Mouse (Mus musculus) left cerebral cortex, postnatal 10 days (tissue): ENCODE measurements around the gene G430095P16Rik. TPM values are rescaled to one million over a fixed set of nuclear protein-coding genes. Genes with fewer than 3 reads are reported as not detected.

Source experiments
- total RNA-seq, 2 experiments: library from RNA; stranded (reverse); gene quantifications; 2 replicates each; pipeline ENCODE4 v1.2.3; 2021

The G430095P16Rik gene
- total RNA-seq, 2 experiments from 2014 or later, result 0.51 TPM; not detected in 1

Other genes starting within 250 kb of the G430095P16Rik start
- gene Ier2, start 60.2 kb upstream of the G430095P16Rik start, total RNA-seq, result 10 to 100 TPM; 10.9 to 12.3 TPM
- 100 to 1,000 TPM; 103 to 106 TPM for gene Trmt1, start 36.7 kb upstream of the G430095P16Rik start, total RNA-seq
- 10 to 100 TPM; 77.0 to 77.9 TPM for gene Nacc1, start 35.1 kb upstream of the G430095P16Rik start, total RNA-seq
- gene Lyl1, start 21.6 kb upstream of the G430095P16Rik start, total RNA-seq, result 1 to 10 TPM; 4.3 to 4.5 TPM
- 100 to 1,000 TPM; 397 to 441 TPM for gene Nfix, start 77.3 kb downstream of the G430095P16Rik start, total RNA-seq
- gene Dand5, start 99.8 kb downstream of the G430095P16Rik start, total RNA-seq, result 1 to 10 TPM; 7.4 to 8.3 TPM
- 10 to 100 TPM; 20.6 to 21.3 TPM for gene Gadd45gip1, start 108.5 kb downstream of the G430095P16Rik start, total RNA-seq
- 10 to 100 TPM; 57.0 to 60.1 TPM for gene Rad23a, start 117.7 kb downstream of the G430095P16Rik start, total RNA-seq
- gene Calr, start 123.9 kb downstream of the G430095P16Rik start, total RNA-seq, result 100 to 1,000 TPM; 455 to 481 TPM
- 10 to 100 TPM; 59.5 to 65.8 TPM for gene Farsa, start 134.0 kb downstream of the G430095P16Rik start, total RNA-seq
- 10 to 100 TPM; 19.3 to 22.8 TPM for gene Syce2, start 149.1 kb downstream of the G430095P16Rik start, total RNA-seq
- 10 to 100 TPM; 29.4 to 36.6 TPM for gene Gcdh, start 170.9 kb downstream of the G430095P16Rik start, total RNA-seq
- gene Klf1, start 178.9 kb downstream of the G430095P16Rik start, total RNA-seq, result not detected
- gene Dnase2a, start 185.6 kb downstream of the G430095P16Rik start, total RNA-seq, result 1 to 10 TPM; 2.5 to 2.9 TPM
- 100 to 1,000 TPM; 183 to 187 TPM for gene Mast1, start 214.4 kb downstream of the G430095P16Rik start, total RNA-seq
- 1 to 10 TPM; 4.2 to 4.6 TPM for gene Rtbdn, start 224.0 kb downstream of the G430095P16Rik start, total RNA-seq
- not detected for gene Gm49661, start 246.4 kb downstream of the G430095P16Rik start, total RNA-seq
- gene Prdx2, start 246.6 kb downstream of the G430095P16Rik start, total RNA-seq, result 100 to 1,000 TPM; 507 to 518 TPM
- 10 to 100 TPM; 41.0 to 44.2 TPM for gene Rnaseh2a, start 246.8 kb downstream of the G430095P16Rik start, total RNA-seq